Mouse (Mus musculus): ENCODE results near the gene Col24a1.

DNA sequence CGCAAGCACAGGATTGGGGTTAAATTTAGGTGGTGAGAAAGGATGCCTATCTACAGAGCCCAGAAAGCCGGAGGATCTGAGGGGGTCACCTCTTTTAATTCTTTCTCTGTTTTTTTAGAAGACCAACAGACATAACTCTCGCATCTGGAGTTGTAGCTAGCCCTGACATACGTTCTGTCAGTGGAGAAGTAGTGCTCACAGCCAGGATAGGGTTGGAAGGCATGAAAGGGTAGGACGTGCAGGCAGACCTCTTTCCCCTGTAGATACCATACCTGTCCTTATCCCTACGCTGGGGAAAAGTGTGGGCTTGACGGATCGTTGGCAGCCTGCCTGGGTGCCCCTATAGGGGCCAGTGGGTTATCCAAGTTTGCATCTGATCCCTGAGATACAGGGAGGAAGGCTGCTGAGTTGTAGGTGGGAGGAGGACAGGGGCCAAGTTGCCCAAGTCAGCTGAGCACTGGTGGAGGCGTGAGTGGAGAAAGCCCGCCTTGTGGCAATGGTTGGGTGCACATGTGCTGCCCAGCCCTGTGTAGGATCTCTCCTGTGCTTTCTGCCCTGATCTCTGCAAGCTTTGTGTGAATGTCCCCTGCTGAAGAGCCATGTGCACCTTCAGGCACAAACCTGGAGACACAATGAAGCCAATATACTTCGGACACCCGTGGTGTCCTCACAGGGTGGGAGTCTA lies 1.5 kb downstream of the Col24a1 start:
- no peak for TF ChIP-seq CTCF (IDR thresholded peaks at IDR 0.05)
- TF ChIP-seq EP300 (IDR thresholded peaks at IDR 0.05), result no peak

All from lung, postnatal 0 days (tissue).